Comparison of ENCODE assay signal across 8 mouse cellular contexts in the genomic region with DNA sequence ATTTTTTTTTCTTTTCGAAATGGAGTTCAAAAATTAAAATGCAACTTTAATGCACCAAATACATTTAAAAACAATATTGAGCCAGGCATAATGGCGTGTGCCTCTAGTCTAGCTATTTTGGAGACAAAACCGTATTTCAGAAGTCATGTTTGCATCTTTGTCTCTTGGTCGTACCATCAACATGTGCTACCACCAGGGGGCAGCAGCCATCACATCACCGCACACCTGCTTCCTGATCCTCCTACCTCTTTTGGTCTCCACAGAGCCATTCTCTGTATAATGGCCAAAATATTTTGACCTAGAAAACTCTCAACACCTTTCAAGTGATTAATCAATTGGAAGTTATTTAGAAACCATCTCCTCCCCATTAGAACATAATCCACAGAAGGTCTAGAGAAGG.
A peak's percentile ranks its signal among the peaks of the same experiment; 100 is the strongest.
DNase-seq lines count a peak whose midpoint lies in the region; ATAC-seq and TF ChIP-seq lines count a peak whose summit lies in the region.

No protein-coding gene starts in this region.

- H3K9me3 ChIP-seq in heart, embryonic 10.5 days: no peaks in the 10 kb centered on the region
- H3K9me3 ChIP-seq in ES-E14 (ENCODE audit: control insufficient read depth, insufficient read depth, low read depth, low read length): no peaks in the 10 kb centered on the region

- ATAC-seq in megakaryocyte, adult 5-6 weeks (ENCODE audit: poor library complexity, severe bottlenecking): peak; percentile 75

- no peak overlapping the region for H3K27ac ChIP-seq in heart, embryonic 10.5 days
- H3K27ac ChIP-seq in ES-E14 (ENCODE audit: insufficient read depth, low read depth, low read length, poor library complexity, severe bottlenecking): no peak overlapping the region

- H3K27me3 ChIP-seq in heart, embryonic 10.5 days (ENCODE audit: insufficient read depth, poor library complexity, severe bottlenecking): no peaks in the 10 kb centered on the region

- no peaks in the 10 kb centered on the region for H3K4me1 ChIP-seq in heart, embryonic 10.5 days
- no peaks in the 10 kb centered on the region for H3K4me1 ChIP-seq in ES-E14 (ENCODE audit: control insufficient read depth in 2 of 2, insufficient read depth in 2 of 2, low read length in 2 of 2, poor library complexity in 1 of 2)

- WGBS in heart, embryonic 10.5 days: 22% methylated on average over 5 of the region's 5 CpGs

- in situ Hi-C loops in ES-E14 (cut with MboI; ENCODE audit: low sequenced_read_pairs in 2 of 2, unreplicated experiment in 2 of 2): loop anchor here in 1 of 2 experiments (25.0 kb wide), 1 partner anchor 823 kb away; no protein-coding TSS in a partner anchor

- no peaks in the 10 kb centered on the region for H3K36me3 ChIP-seq in heart, embryonic 10.5 days
- H3K36me3 ChIP-seq in ES-E14 (ENCODE audit: control insufficient read depth, insufficient read depth, low read length, poor library complexity, severe bottlenecking): no peaks in the 10 kb centered on the region

- DNase-seq in heart, adult 18-20 months: peak; percentile 20 to 74
- DNase-seq in heart, embryonic 10.5 days (ENCODE audit: low spot score): no peak
- peak; percentile 47 for DNase-seq in ES-E14 (ENCODE audit: low read depth, low spot score)
- peak; percentile 37 to 56 for DNase-seq in cerebellum, adult 18-20 months
- peak; percentile 60 to 61 for DNase-seq in frontal cortex, postnatal 25 days (ENCODE audit: low spot score in 2 of 2)
- DNase-seq in layer of hippocampus, adult 9-10 months (ENCODE audit: low spot score): peak; percentile 52
- DNase-seq in telencephalon, adult 2 months (ENCODE audit: low read depth, low spot score): peak; percentile 19

- H3K9ac ChIP-seq in ES-E14 (ENCODE audit: insufficient read depth, low read depth, low read length, poor library complexity, severe bottlenecking): no peak overlapping the region

- no peak overlapping the region for H3K4me3 ChIP-seq in heart, embryonic 10.5 days
- H3K4me3 ChIP-seq in ES-E14 (ENCODE audit: insufficient read depth in 1 of 2, low read depth in 1 of 2, low read length in 2 of 2, poor library complexity in 1 of 2, severe bottlenecking in 1 of 2): no peak overlapping the region

TF ChIP-seq in ES-E14, 5 proteins besides CTCF, POLR2A, EP300 and RAD21:
- peak; percentile 83 for TF ChIP-seq ZC3H11A (IDR thresholded peaks at IDR 0.05; ENCODE audit: borderline replicate concordance, low read depth, low read length)
- TF ChIP-seq ZNF384 (IDR thresholded peaks at IDR 0.05; ENCODE audit: low read depth, low read length): no peak
